Mouse (Mus musculus): ENCODE results near the gene Srrm2.
A peak's percentile ranks its signal among the peaks of the same experiment; 100 is the strongest.

Gene Srrm2

GRCm38 (mm10) chr17:23807918-23808317, 17.6 kb downstream of the Srrm2 start:
- DNase-seq, result no peak

GRCm38 (mm10) chr17:23815641-23816040, 25.3 kb downstream of the Srrm2 start:
- DNase-seq, result no peak

GRCm38 (mm10) chr17:23818579-23818978, 28.2 kb downstream of the Srrm2 start:
- DNase-seq, result no peak

- no peak for DNase-seq
Measured at GRCm38 (mm10) chr17:23819235-23819634, 28.9 kb downstream of the Srrm2 start.

- DNase-seq, result no peak
Measured at GRCm38 (mm10) chr17:23820731-23821130, 30.4 kb downstream of the Srrm2 start.

GRCm38 (mm10) chr17:23822094-23822493, 31.8 kb downstream of the Srrm2 start:
- no peak for DNase-seq

- DNase-seq, result no peak
Measured at GRCm38 (mm10) chr17:23823018-23823417, 32.7 kb downstream of the Srrm2 start.

GRCm38 (mm10) chr17:23823614-23824013, 33.3 kb downstream of the Srrm2 start:
- no peak for DNase-seq

- no peak for DNase-seq
Measured at GRCm38 (mm10) chr17:23825591-23825990, 35.3 kb downstream of the Srrm2 start.

GRCm38 (mm10) chr17:23828271-23829001, 38.1 kb downstream of the Srrm2 start:
- peak; percentile 78 for DNase-seq

GRCm38 (mm10) chr17:23829064-23829619, 38.8 kb downstream of the Srrm2 start, which contains the start of gene Elob:
Gene Elob (minus strand): TSS chr17:23829136.
- DNase-seq, result peak; percentile 87

- DNase-seq, result peak; percentile 8
Measured at GRCm38 (mm10) chr17:23831201-23831600, 40.9 kb downstream of the Srrm2 start.

GRCm38 (mm10) chr17:23836006-23836575, 45.8 kb downstream of the Srrm2 start, which contains the start of gene Prss33:
Gene Prss33 (minus strand): TSS chr17:23836056.
- DNase-seq, result no peak

GRCm38 (mm10) chr17:23841145-23841544, 50.8 kb downstream of the Srrm2 start:
- peak; percentile 75 for DNase-seq

- no peak for DNase-seq
Measured at GRCm38 (mm10) chr17:23843141-23843811, 52.9 kb downstream of the Srrm2 start.

- peak; percentile 77 for DNase-seq
Measured at GRCm38 (mm10) chr17:23843812-23844273, 53.5 kb downstream of the Srrm2 start, which contains the start of the genes Prss32 and Prss41. Gene Prss32 (plus strand): TSS chr17:23843855. Gene Prss41 (minus strand): TSS chr17:23844172.

GRCm38 (mm10) chr17:23850028-23850427, 59.7 kb downstream of the Srrm2 start:
- no peak for DNase-seq

GRCm38 (mm10) chr17:23850853-23851749, 60.8 kb downstream of the Srrm2 start:
- DNase-seq, result peak; percentile 61

- peak; percentile 74 for DNase-seq
Measured at GRCm38 (mm10) chr17:23853292-23853691, 63.0 kb downstream of the Srrm2 start.

- no peak for DNase-seq
Measured at GRCm38 (mm10) chr17:23854229-23854765, 64.0 kb downstream of the Srrm2 start.

GRCm38 (mm10) chr17:23857193-23857592, 66.9 kb downstream of the Srrm2 start:
- no peak for DNase-seq

- no peak for DNase-seq
Measured at GRCm38 (mm10) chr17:23857913-23858312, 67.6 kb downstream of the Srrm2 start.
